Mouse (Mus musculus): ENCODE data around the gene Zfp879.
A peak's percentile ranks its signal among the peaks of the same experiment; 100 is the strongest.

The Zfp879 gene

GRCm38 (mm10) chr11:50841023-50841735 lies at the start of gene Zfp879:
Gene Zfp879 (minus strand): TSS chr11:50841552.
- peak; percentile 99 for DNase-seq

DNA sequence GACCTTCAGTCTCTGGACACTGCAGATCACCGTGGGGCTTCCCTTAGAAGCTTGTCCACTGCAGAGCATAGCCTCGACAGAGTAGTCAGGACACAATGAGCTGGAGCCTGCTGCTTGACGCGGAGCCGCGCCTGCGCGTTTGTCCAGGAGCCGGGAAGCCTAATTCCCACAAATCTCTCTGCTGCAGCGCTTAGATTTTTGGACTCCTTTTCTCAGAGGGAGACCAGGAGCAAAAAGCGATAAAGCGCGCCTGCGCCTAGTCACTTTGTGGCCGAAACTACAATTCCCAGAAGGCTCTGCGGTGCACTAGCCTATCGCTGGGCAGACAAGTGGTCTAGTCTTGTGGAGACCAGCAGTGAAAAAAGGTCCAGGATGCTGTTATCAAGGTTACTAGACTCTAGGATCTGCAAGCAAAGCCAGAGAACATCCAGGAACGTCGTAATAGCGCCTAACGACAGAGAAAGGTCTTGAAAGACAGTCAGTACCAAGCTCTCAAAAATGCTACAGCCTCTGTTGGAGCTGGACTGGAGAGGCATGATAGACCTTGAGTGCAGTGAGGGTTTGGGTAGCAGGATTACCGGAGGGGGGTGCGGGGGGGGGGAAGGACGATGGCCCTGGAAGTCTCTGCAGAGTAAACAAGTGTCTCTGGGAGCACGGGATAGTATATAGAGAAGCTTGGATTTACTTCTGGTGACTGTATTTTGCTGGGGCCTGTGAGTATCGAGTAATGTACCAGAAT lies 46.2 kb upstream of the Zfp879 start, which contains the start of gene Zfp454:
Gene Zfp454, minus strand, starts transcription at position 262 of the 739 bp plus-strand sequence.
- DNase-seq = peak; percentile 99

GRCm38 (mm10) chr11:50886933-50887293 lies 45.6 kb upstream of the Zfp879 start:
- no peak for DNase-seq

DNA sequence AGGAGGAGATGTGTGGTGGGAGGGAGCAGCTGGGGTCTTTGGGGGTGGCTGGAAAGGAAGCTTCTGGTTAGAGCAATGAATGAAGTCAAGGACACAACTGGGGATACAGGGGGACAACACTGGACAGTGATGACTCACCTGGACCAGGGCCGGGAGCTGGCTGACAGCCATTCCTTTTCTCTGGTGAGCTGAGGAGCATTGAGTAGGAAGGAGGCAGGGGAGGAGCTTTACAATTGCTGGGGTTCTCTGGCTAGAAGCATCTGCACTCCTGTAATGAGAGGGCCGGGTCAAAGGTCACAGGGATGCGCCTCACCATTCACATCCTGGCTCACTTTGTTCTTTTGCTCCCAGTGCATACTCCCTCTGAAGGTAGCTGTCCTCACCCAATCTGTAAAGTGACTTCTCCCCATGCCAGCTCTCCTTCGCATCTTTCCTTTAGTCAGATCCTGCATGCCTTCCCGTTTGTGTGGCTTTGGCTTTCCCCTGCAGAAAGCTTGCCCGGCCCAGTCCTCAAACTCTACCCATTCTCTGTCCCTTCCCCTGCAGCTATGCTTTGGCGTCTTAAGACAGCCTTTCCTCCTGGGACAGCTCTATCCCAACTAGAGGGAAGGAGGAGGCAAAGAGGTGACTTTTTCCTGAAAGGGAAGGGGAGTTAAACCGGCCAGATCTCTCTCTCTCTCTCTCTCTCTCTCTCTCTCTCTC lies 45.0 kb upstream of the Zfp879 start:
- DNase-seq = peak; percentile 83

GRCm38 (mm10) chr11:50883756-50884155 lies 42.4 kb upstream of the Zfp879 start:
- DNase-seq = no peak

GRCm38 (mm10) chr11:50878641-50879040 lies 37.3 kb upstream of the Zfp879 start:
- DNase-seq = peak; percentile 79

- DNase-seq = no peak
These were observed 9.7 kb upstream of the Zfp879 start for GRCm38 (mm10) chr11:50850989-50851601.

DNA sequence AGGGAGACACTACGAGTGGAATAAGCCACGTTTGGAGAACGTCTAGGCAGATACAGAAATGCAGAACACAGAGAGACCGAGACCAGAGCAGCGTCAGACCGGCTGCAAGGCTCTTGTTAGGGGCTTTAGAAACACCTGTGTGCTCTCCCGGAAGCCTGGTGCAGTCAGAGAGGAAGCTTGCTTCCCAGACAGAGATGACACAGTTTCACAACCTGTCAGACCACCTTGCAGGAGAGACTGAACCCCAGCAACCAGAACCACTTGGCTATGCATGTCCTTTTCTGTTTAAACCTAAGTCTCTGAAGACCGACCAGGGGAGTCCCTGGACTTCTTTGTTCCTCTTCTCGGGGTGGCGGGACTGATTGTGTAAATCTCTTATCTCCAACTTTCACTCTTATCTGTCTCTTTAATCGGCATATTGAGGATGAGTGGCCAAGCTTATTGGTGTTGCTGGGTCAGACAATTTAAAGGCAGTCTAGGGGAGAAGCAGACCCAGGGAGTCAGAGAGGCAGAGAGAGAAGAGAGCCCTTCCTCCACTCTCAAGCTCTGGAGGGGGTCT lies 8.9 kb upstream of the Zfp879 start, which contains the start of gene Grm6:
Gene Grm6, plus strand, starts transcription at position 509 of the 559 bp plus-strand sequence.
- DNase-seq = no peak

GRCm38 (mm10) chr11:50849310-50849709 lies 8.0 kb upstream of the Zfp879 start:
- no peak for DNase-seq

DNA sequence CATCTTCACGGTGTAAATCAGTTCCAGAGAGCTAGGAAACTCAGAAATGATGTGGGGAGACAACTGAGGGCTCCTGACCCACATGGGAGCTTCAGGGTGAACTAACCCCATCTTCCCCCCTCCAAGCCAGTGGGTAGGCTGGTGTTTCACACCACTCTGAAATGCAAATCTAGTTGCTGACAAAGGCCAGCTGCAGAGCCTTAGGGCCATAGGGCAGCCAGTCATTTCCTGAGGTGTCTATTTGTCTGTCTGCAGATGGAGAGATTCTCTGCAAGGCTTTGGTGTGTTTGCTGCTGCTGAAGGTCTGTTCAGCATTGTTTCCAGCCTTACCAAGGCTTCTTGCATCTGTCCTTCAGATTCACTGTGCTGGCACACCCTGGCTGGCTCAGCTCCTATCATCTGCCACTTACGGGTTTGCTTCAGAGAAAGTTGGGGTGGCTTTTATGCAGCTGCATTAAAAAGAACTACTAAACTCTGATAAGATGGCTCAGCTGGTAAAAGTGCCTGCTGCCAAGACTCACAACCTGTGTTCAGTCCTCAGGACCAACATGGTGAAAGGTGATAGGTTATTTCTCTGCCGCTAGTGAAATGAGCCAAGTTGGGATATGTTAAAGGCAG lies 7.3 kb upstream of the Zfp879 start:
- DNase-seq = no peak

DNA sequence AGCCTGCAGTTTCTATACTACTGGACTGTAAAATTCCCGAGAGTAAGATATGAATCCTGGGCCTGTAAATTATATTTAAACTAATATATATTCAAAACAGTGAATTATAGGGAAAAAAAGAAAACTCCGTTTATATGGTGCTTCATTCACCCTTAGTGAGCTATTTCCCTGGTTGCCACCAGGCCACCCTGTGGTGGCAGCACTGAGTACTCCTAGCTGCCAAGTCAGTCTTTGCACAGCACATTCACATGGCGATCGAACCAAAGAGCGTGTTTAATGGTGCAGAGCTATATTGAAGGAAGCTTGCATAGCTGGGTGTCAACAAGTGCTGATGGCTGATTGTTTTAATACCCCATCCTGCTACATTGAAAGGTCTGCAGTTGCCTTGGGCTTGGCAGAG lies 5.7 kb upstream of the Zfp879 start:
- no peak for DNase-seq

DNA sequence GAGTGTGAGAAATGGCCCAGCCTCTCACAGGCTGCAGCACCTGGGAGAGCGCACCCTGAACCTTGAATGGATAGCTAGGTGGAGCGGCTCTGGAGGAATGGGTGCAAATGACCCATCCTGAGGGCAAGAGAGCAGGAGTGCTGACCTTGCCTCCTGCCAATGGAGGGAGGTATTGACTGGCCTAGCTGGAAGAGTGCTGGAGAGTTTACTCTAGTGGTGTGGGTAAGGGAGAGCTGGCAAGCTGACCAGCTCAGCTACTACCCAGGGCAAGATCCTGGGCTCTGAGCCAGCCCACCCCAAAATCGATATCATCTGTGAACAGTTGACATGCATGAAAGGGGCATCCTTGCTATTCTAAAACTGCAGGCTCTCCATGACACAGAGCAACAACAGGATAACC lies 4.6 kb upstream of the Zfp879 start:
- no peak for DNase-seq

- DNase-seq = peak; percentile 6
These were observed 5.6 kb downstream of the Zfp879 start for GRCm38 (mm10) chr11:50835727-50836126.

- peak; percentile 98 for DNase-seq
These were observed 14.1 kb downstream of the Zfp879 start, which contains the start of gene Zfp354c for GRCm38 (mm10) chr11:50827010-50827953. Gene Zfp354c (minus strand): TSS chr11:50827724.

DNA sequence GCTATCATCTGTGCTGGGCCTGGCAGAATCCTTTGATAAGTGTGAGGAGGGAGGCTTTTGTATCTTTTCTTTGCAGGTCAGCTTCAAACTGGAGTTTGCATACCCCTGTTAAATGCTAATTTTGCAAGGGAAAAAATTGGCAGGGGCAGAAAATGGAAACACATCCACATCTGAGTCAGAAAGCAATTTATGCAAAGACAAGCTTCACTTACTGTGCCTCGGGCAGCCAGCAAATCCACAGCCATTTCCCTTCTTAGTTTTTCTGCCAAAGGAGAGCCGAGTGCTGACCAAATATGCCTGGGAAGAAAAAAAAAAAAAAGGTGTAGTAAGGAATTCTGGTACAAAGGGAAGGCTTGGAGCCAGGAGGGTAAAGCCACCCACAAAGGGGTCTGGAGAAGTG lies 15.1 kb downstream of the Zfp879 start:
- no peak for DNase-seq

DNA sequence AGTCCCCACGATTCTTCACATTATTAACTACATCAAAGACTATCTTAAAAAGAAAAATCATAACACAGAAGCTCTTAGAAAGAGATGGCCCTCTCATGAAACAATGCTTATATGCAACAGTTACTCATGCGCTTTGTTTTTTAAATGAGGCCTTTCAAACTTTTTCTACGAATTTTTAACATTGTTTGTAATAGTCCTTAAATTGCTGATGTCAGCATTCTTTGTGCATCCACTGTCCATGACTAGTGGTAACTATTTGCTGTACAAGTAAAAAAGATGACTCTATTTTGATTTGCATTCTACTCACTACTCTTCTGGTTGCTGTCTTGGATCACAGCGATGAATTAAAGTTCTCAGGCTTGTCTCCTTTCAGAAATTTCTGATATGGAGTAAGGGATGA lies 27.1 kb downstream of the Zfp879 start:
- no peak for DNase-seq

- DNase-seq = no peak
These were observed 42.5 kb downstream of the Zfp879 start for GRCm38 (mm10) chr11:50798836-50799235.

DNA sequence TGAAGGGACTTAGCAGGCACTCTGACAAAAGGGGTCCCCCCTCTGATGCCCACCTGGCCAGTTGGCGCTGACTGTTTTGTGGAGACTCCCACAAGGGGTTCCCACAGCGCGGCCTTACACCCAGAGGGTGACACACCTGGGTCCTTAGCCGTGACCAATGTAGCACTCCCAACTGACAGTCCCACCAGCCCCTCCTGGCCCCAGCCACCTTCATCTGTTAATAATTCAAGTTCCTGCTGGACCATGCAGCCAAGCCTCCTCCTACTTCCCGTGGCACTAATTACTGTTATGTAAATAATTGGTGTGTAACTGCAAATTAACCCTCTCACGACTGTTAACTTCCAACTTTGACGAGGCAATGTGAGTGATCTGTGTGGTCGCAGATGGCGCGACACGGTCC lies 43.7 kb downstream of the Zfp879 start:
- DNase-seq = peak; percentile 74
